Mouse (Mus musculus): ENCODE results near the gene Tmem120a.

DNA sequence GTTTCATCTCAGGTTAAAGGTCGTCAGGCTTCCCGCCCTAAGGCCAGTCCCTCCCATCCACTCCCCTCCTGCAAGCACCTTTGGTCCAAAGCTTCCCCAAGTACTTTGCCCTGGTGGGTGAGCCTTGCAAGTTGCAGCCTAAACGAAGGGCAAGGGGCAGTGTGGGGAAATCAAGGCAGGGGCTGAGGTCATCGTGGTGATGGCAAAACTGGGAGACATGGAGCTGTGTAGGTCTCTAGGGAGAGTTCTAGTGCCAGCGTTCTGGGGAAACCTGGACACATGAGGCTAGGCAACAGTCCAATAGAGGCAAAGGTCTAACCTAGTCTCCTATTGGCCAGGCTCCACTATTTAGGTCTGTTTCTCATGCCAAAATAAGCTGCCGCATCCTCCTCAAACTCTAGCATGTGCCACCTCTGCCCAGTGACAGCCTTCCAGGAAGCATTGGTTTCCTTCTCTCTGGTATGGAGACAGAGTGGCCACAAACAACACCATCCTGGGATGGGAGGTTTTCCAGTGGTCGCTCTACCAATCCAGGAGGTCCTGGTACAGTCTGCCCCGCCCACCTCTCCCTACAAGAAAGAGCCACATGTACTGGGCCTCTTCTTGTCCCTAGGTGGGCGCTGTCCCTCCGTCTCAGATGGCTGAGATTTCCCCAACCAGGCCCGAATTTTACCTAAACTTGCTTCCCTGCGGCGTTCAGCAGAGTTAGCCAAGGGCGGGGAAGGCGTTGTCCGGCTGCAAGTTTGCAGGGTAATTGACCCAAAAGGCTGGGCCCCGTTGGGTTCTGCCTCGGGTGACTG lies 1.1 kb downstream of the Tmem120a start:
- TF ChIP-seq USF1 (IDR thresholded peaks at IDR 0.05; ENCODE audit: low read depth): no peak
- TF ChIP-seq MAX (IDR thresholded peaks at IDR 0.05; ENCODE audit: low read depth): no peak
- TF ChIP-seq POLR2A (IDR thresholded peaks at IDR 0.05; ENCODE audit: insufficient read length, low read depth): no peak
- TF ChIP-seq MYOD1 (IDR thresholded peaks at IDR 0.05; ENCODE audit: control insufficient read depth in 1 of 3, insufficient read length in 2 of 3, low read depth in 2 of 3): no peak
- TF ChIP-seq SRF (IDR thresholded peaks at IDR 0.05; ENCODE audit: control insufficient read depth, insufficient read length, low read depth): no peak
- TF ChIP-seq TCF3 (IDR thresholded peaks at IDR 0.05; ENCODE audit: insufficient read length, low read depth): no peak
- TF ChIP-seq MYOG (IDR thresholded peaks at IDR 0.05; ENCODE audit: control insufficient read depth in 1 of 3, insufficient read depth in 1 of 3, insufficient read length in 2 of 3, low read depth in 2 of 3): no peak
- TF ChIP-seq E2F4 (IDR thresholded peaks at IDR 0.05; ENCODE audit: insufficient read depth): no peak
- TF ChIP-seq POLR2AphosphoS2 (IDR thresholded peaks at IDR 0.05; ENCODE audit: insufficient read length, low read depth): no peak
- no peak for TF ChIP-seq TCF12 (IDR thresholded peaks at IDR 0.05; ENCODE audit: insufficient read depth, poor library complexity, severe bottlenecking)
- TF ChIP-seq CEBPB (IDR thresholded peaks at IDR 0.05; ENCODE audit: insufficient read depth, poor library complexity, severe bottlenecking): no peak
- TF ChIP-seq REST (IDR thresholded peaks at IDR 0.05; ENCODE audit: insufficient read depth, insufficient read length): no peak
